10 mouse cellular contexts compared by ENCODE assay signal in the genomic region with DNA sequence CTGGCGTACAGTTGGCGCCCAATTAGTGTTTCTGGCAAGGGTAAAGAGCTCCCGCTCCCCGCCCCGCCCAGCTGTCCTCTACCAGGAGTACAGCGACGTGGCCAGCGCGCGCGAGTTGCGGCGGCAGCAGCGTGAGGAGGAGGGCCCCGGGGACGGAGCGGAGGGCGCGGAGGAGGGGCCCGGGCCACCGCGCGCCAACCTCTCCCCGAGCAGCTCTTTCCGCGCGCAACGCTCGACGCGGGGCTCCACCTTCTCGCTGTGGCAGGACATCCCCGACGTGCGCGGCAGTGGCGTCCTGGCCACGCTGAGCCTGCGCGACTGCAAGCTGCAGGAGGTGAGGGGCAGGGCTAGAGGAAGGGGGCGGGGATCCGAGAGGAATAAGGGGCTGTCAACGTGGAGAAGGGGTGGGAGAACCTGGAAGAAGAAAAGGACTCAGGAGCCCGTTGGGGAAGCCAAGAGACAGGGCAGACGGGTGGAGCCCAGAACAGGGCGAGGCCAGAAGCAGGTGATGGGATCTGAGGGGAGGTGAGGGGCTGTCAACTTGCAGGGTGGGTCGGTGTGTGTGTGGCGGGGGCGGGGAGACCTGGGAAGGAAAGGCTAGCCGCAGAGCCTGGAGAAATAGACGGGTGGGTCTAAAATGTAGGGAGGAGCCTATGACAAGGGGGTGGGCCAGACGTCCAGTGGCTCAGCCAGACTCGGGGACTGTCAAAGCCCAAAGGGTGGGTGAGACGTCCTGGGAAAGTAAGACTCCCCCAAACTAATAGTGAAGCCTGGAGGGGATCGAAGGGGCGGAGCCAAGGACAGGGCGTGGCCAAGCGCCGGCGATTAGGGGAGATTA. TPM values are rescaled to one million over a fixed set of nuclear protein-coding genes. Genes with fewer than 3 reads are reported as not detected.
A peak's percentile ranks its signal among the peaks of the same experiment; 100 is the strongest.
DNase-seq lines count a peak whose midpoint lies in the region; ATAC-seq lines count a peak whose summit lies in the region.
"Had no signal": no experiment of that assay in that cellular context is flagged by ENCODE, and none has a peak within 500 bp of the region (broad histone marks: within the 10 kb centered on the region; RNA-seq: fewer than 3 reads in every experiment).

No protein-coding gene starts in this region.

- no peak; the same call in 1 of the 2 replicates for ATAC-seq in heart, embryonic 14.5 days (ENCODE audit: insufficient number of reproducible peaks, insufficient read depth, low FRiP score, low read depth)
- peak; percentile 62; the same call in 1 of the 2 replicates for ATAC-seq in limb, embryonic 13.5 days (ENCODE audit: low FRiP score, low read depth)
- ATAC-seq in neural tube, embryonic 14.5 days (ENCODE audit: low read depth) = no peak
- ATAC-seq in cerebellum, adult (ENCODE audit: insufficient number of reproducible peaks, low FRiP score, low TSS enrichment) = no peak
- ATAC-seq: Patski had no signal

- H3K9ac ChIP-seq in heart, embryonic 14.5 days (ENCODE audit: low read length) = peak overlapping the region; percentile 56
- peak overlapping the region; percentile 60 for H3K9ac ChIP-seq in limb, embryonic 13.5 days
- H3K9ac ChIP-seq in neural tube, embryonic 14.5 days (replicated peaks; ENCODE audit: low read depth, low read length) = 0 out of 2 replicates have a peak overlapping the region, but pooled peaks have one; percentile 21

- H3K4me1 ChIP-seq in heart, embryonic 10.5 days = peaks cover 43% of the 10 kb centered on the region
- peaks cover 24 to 30% of the 10 kb centered on the region in 2 experiments for H3K4me1 ChIP-seq in heart, embryonic 14.5 days (ENCODE audit: control insufficient read depth in 2 of 2, insufficient read depth in 2 of 2, low read length in 2 of 2)
- peaks cover 50% of the 10 kb centered on the region for H3K4me1 ChIP-seq in limb, embryonic 13.5 days
- H3K4me1 ChIP-seq in neural tube, embryonic 14.5 days (ENCODE audit: control insufficient read depth, insufficient read depth, low read length) = peaks cover 21% of the 10 kb centered on the region

- no peaks in the 10 kb centered on the region for H3K36me3 ChIP-seq in heart, embryonic 10.5 days
- no peaks in the 10 kb centered on the region for H3K36me3 ChIP-seq in heart, embryonic 14.5 days (ENCODE audit: control insufficient read depth, insufficient read depth, low read length)
- peaks cover 16% of the 10 kb centered on the region for H3K36me3 ChIP-seq in limb, embryonic 13.5 days
- H3K36me3 ChIP-seq in neural tube, embryonic 14.5 days (ENCODE audit: control insufficient read depth, insufficient read depth, low read length) = no peaks in the 10 kb centered on the region

- DNase-seq in heart, embryonic 10.5 days (ENCODE audit: low spot score) = no peak
- no peak for DNase-seq in heart, adult 9 months (ENCODE audit: low spot score in 2 of 2)
- peak; percentile 63 to 73 for DNase-seq in adrenal gland, postnatal 36 days
- no peak for DNase-seq in layer of hippocampus, adult 11-12 months (ENCODE audit: low spot score)

- WGBS in heart, embryonic 10.5 days = 1% methylated on average over 59 of the region's 60 CpGs
- 1% methylated on average over 57 of the region's 60 CpGs for WGBS in heart, embryonic 14.5 days
- WGBS in limb, embryonic 13.5 days = 1% methylated on average over 60 of the region's 60 CpGs
- under 1% methylated on average over 51 of the region's 60 CpGs for WGBS in neural tube, embryonic 14.5 days

- peak overlapping the region; percentile 68 for H3K4me2 ChIP-seq in heart, embryonic 14.5 days (ENCODE audit: low read length)
- peak overlapping the region; percentile 71 for H3K4me2 ChIP-seq in limb, embryonic 13.5 days (replicated peaks)
- peak overlapping the region; percentile 49 for H3K4me2 ChIP-seq in neural tube, embryonic 14.5 days (ENCODE audit: low read depth, low read length)

- H3K27me3 ChIP-seq in heart, embryonic 10.5 days (ENCODE audit: insufficient read depth, poor library complexity, severe bottlenecking) = peaks cover 87% of the 10 kb centered on the region
- H3K27me3 ChIP-seq in heart, embryonic 14.5 days (ENCODE audit: control insufficient read depth, insufficient read depth, low read length) = peaks cover 64% of the 10 kb centered on the region
- H3K27me3 ChIP-seq in limb, embryonic 13.5 days = peaks cover 83% of the 10 kb centered on the region
- H3K27me3 ChIP-seq in neural tube, embryonic 14.5 days (ENCODE audit: control insufficient read depth, insufficient read depth, low read length) = peaks cover 24% of the 10 kb centered on the region
- H3K27me3 ChIP-seq: Patski had no signal

- peak overlapping the region; percentile 45 for H3K27ac ChIP-seq in heart, embryonic 10.5 days
- no peak overlapping the region for H3K27ac ChIP-seq in heart, embryonic 14.5 days (replicated peaks in 1 of 2; ENCODE audit: control insufficient read depth in 1 of 2, insufficient read depth in 1 of 2, low read depth in 2 of 2, low read length in 2 of 2)
- no peak overlapping the region; the same call in 1 of the 2 replicates for H3K27ac ChIP-seq in limb, embryonic 13.5 days
- H3K27ac ChIP-seq in neural tube, embryonic 14.5 days (ENCODE audit: low read depth, low read length) = no peak overlapping the region
- H3K27ac ChIP-seq: macrophage had no signal

- no peaks in the 10 kb centered on the region for H3K9me3 ChIP-seq in heart, embryonic 10.5 days
- no peaks in the 10 kb centered on the region for H3K9me3 ChIP-seq in heart, embryonic 14.5 days (ENCODE audit: control insufficient read depth, low read length)
- H3K9me3 ChIP-seq in limb, embryonic 13.5 days = no peaks in the 10 kb centered on the region
- H3K9me3 ChIP-seq in neural tube, embryonic 14.5 days (ENCODE audit: control insufficient read depth, low read length) = no peaks in the 10 kb centered on the region

- peak overlapping the region; percentile 62 for H3K4me3 ChIP-seq in heart, embryonic 10.5 days
- peak overlapping the region; percentile 45 to 50 for H3K4me3 ChIP-seq in heart, embryonic 14.5 days (ENCODE audit: control insufficient read depth in 1 of 2, insufficient read depth in 1 of 2, low read depth in 1 of 2, low read length in 2 of 2)
- peak overlapping the region; percentile 51 for H3K4me3 ChIP-seq in limb, embryonic 13.5 days
- peak overlapping the region; percentile 32 for H3K4me3 ChIP-seq in neural tube, embryonic 14.5 days (ENCODE audit: low read depth, low read length)

RNA-seq across cellular contexts. Expression of a gene that starts 8.7 kb away (rescaled TPM):
- polyA plus RNA-seq in heart, embryonic 10.5 days (2016; fragmentation: Nextera tagmentation; extraction: Ambion mirVana) = 1.2 and 3.7 TPM in 2 replicates
- 10 to 100 TPM; 31.2 to 75.4 TPM for total RNA-seq in adrenal gland, postnatal 36 days (2021)
- 1.1 and 2.6 TPM in 2 replicates for polyA plus RNA-seq in heart, embryonic 14.5 days (2014; fragmentation: Nextera tagmentation; extraction: Ambion mirVana)
- polyA plus RNA-seq in limb, embryonic 13.5 days (2015; fragmentation: Nextera tagmentation; extraction: Ambion mirVana) = 8.1 and 10.9 TPM in 2 replicates
- 0.68 and 1.6 TPM in 2 replicates for polyA plus RNA-seq in neural tube, embryonic 14.5 days (2014; fragmentation: Nextera tagmentation; extraction: Ambion mirVana)
- polyA plus RNA-seq: macrophage had no signal

RNA-seq across cellular contexts. Expression of a gene that starts 34.2 kb away (rescaled TPM):
- 2.6 and 4.0 TPM in 2 replicates for polyA plus RNA-seq in heart, embryonic 10.5 days (2016; fragmentation: Nextera tagmentation; extraction: Ambion mirVana)
- total RNA-seq in adrenal gland, postnatal 36 days (2021) = 1 to 10 TPM in 1 of 2 experiments, under 1 TPM in 1; 0.96 to 1.2 TPM
- polyA plus RNA-seq in heart, embryonic 14.5 days (2014; fragmentation: Nextera tagmentation; extraction: Ambion mirVana) = 1.5 and 1.7 TPM in 2 replicates
- 6.1 and 8.4 TPM in 2 replicates for polyA plus RNA-seq in limb, embryonic 13.5 days (2015; fragmentation: Nextera tagmentation; extraction: Ambion mirVana)
- 8.5 and 9.2 TPM in 2 replicates for polyA plus RNA-seq in neural tube, embryonic 14.5 days (2014; fragmentation: Nextera tagmentation; extraction: Ambion mirVana)
- polyA plus RNA-seq: macrophage had no signal

RNA-seq across cellular contexts. Expression of a gene that starts 53.0 kb away (rescaled TPM):
- polyA plus RNA-seq in heart, embryonic 10.5 days (2016; fragmentation: Nextera tagmentation; extraction: Ambion mirVana) = 5.2 and 6.3 TPM in 2 replicates
- total RNA-seq in adrenal gland, postnatal 36 days (2021) = 10 to 100 TPM; 14.4 to 23.6 TPM
- polyA plus RNA-seq in heart, embryonic 14.5 days (2014; fragmentation: Nextera tagmentation; extraction: Ambion mirVana) = 1.9 TPM in 2 replicates
- polyA plus RNA-seq in limb, embryonic 13.5 days (2015; fragmentation: Nextera tagmentation; extraction: Ambion mirVana) = 2.6 and 3.9 TPM in 2 replicates
- polyA plus RNA-seq in neural tube, embryonic 14.5 days (2014; fragmentation: Nextera tagmentation; extraction: Ambion mirVana) = 0.21 and 0.52 TPM in 2 replicates

Comparison
In these comparisons a context has a peak if more than half of its experiments do, and no peak if none do; other contexts are left out.
1. DNase-seq: peak in adrenal gland, postnatal 36 days (2 of 2); none in heart, embryonic 10.5 days (single experiment), heart, adult 9 months (0 of 2) and layer of hippocampus, adult 11-12 months (single experiment).
2. Peak in every context shown above with its lines, with median percentiles within 50 percentile points of each other: H3K4me3 ChIP-seq, H3K4me2 ChIP-seq and H3K9ac ChIP-seq.